In genomic region chr9:37392071-37392470, GRCm38 (mm10) we compare ENCODE assay signal across 22 mouse cellular contexts. TPM values are rescaled to one million over a fixed set of nuclear protein-coding genes. Genes with fewer than 3 reads are reported as not detected.
"Had no signal": no experiment of that assay in that cellular context is flagged by ENCODE, and none has a peak within 500 bp of the region (broad histone marks: within the 10 kb centered on the region; RNA-seq: fewer than 3 reads in every experiment).

No protein-coding gene starts in this region.

- ATAC-seq: liver, postnatal 0 days; lung, postnatal 0 days; midbrain, embryonic 15.5 days had no signal

- H3K9ac ChIP-seq: liver, embryonic 15.5 days; liver, postnatal 0 days; lung, embryonic 15.5 days; midbrain, embryonic 12.5 days; midbrain, embryonic 15.5 days; neural tube, embryonic 12.5 days; stomach, embryonic 15.5 days had no signal

- H3K4me1 ChIP-seq: liver, embryonic 15.5 days; lung, embryonic 15.5 days; megakaryocyte, embryonic 14.5 days; midbrain, embryonic 12.5 days; midbrain, embryonic 15.5 days; neural tube, embryonic 12.5 days; stomach, embryonic 15.5 days had no signal

- H3K27ac ChIP-seq: liver, embryonic 15.5 days; lung, embryonic 15.5 days; macrophage; midbrain, embryonic 12.5 days; midbrain, embryonic 15.5 days; neural tube, embryonic 12.5 days; stomach, embryonic 15.5 days; stomach, postnatal 0 days had no signal

- H3K4me3 ChIP-seq: liver, embryonic 15.5 days; lung, embryonic 15.5 days; megakaryocyte, embryonic 14.5 days; midbrain, embryonic 12.5 days; midbrain, embryonic 15.5 days; neural tube, embryonic 12.5 days; stomach, embryonic 15.5 days had no signal

- H3K9me3 ChIP-seq: liver, embryonic 15.5 days; lung, embryonic 15.5 days; megakaryocyte, embryonic 14.5 days; midbrain, embryonic 12.5 days; midbrain, embryonic 15.5 days; neural tube, embryonic 12.5 days; stomach, embryonic 15.5 days had no signal

- H3K36me3 ChIP-seq: liver, embryonic 15.5 days; lung, embryonic 15.5 days; midbrain, embryonic 12.5 days; midbrain, embryonic 15.5 days; neural tube, embryonic 12.5 days; stomach, embryonic 15.5 days had no signal

- H3K4me2 ChIP-seq: liver, embryonic 15.5 days; lung, embryonic 15.5 days; midbrain, embryonic 12.5 days; midbrain, embryonic 15.5 days; neural tube, embryonic 12.5 days; stomach, embryonic 15.5 days had no signal

- H3K27me3 ChIP-seq: liver, embryonic 15.5 days; lung, embryonic 15.5 days; midbrain, embryonic 12.5 days; midbrain, embryonic 15.5 days; stomach, embryonic 15.5 days had no signal

- DNase-seq: liver, postnatal 0 days; lung, adult 2 months; lung, postnatal 14 days; lung, postnatal 36 days; right cerebral cortex, postnatal 14 days; thymus, adult 2 months; thymus, postnatal 25 days; thymus, postnatal 4 days had no signal

RNA-seq across cellular contexts. Expression of gene Robo4, which starts 9.6 kb away (rescaled TPM):
- total RNA-seq: monocyte, adult 5-6 weeks; neutrophil, adult 5-6 weeks had no signal
- polyA plus RNA-seq: macrophage had no signal

RNA-seq across cellular contexts. Expression of gene Hepacam, which starts 24.9 kb away (rescaled TPM):
- total RNA-seq: megakaryocyte progenitor cell, adult 5-6 weeks; monocyte, adult 5-6 weeks; neutrophil, adult 5-6 weeks had no signal
- polyA plus RNA-seq: liver, embryonic 15.5 days; liver, postnatal 0 days; macrophage; spleen, adult 2 months had no signal

RNA-seq across cellular contexts. Expression of gene Robo3, which starts 41.0 kb away (rescaled TPM):
- total RNA-seq: monocyte, adult 5-6 weeks; neutrophil, adult 5-6 weeks had no signal
- polyA plus RNA-seq: macrophage had no signal
